Mouse (Mus musculus) forebrain, embryonic 14.5 days (tissue): ENCODE measurements around the gene Mdm4. TPM values are rescaled to one million over a fixed set of nuclear protein-coding genes. Genes with fewer than 3 reads are reported as not detected.

Source experiments
- ATAC-seq: fragments of 200-750 bp; cut with Nextera tagmentation; 2 replicates; pipeline ENCODE4 v1.8.0; 2017; ENCODE audit warnings: mild to moderate bottlenecking, moderate library complexity
- DNase-seq: peaks from one replicate; pipeline ENCODE4 v3.0.0-alpha.2; 2015; ENCODE audit warnings: low spot score
- H3K27ac ChIP-seq: fragments of 300-500 bp; sonication (generic); 2 replicates; pipeline ENCODE4 v1.5.1; 2014; ENCODE audit warnings: low read depth, mild to moderate bottlenecking, control low read depth, low read length, moderate library complexity
- H3K27me3 ChIP-seq: fragments of 300-500 bp; sonication (generic); replicated peaks from 2 replicates; pipeline ENCODE4 v1.6.1; 2014; ENCODE audit warnings: low read length, control low read depth, mixed read lengths; ENCODE audit not compliant: control insufficient read depth, insufficient read depth
- H3K36me3 ChIP-seq: fragments of 300-500 bp; sonication (generic); 2 replicates; pipeline ENCODE4 v1.6.1; 2014; ENCODE audit warnings: low read length, control low read depth; ENCODE audit not compliant: control insufficient read depth, insufficient read depth
- H3K4me1 ChIP-seq: fragments of 300-500 bp; sonication (generic); 2 replicates; pipeline ENCODE4 v1.6.1; 2014; ENCODE audit warnings: antibody characterized with exemption, low read length, control low read depth; ENCODE audit not compliant: control insufficient read depth, insufficient read depth
- H3K4me2 ChIP-seq: fragments of 300-500 bp; sonication (generic); 2 replicates; pipeline ENCODE4 v1.6.1; 2014; ENCODE audit warnings: mild to moderate bottlenecking, control low read depth, low read length
- H3K4me3 ChIP-seq: fragments of 300-500 bp; sonication (generic); 2 replicates; pipeline ENCODE4 v1.5.1; 2014; ENCODE audit warnings: low read depth, low read length, control low read depth
- H3K9ac ChIP-seq: fragments of 300-500 bp; sonication (generic); 2 replicates; pipeline ENCODE4 v1.6.1; 2014; ENCODE audit warnings: mild to moderate bottlenecking, low read length, control low read depth, moderate library complexity
- H3K9me3 ChIP-seq: fragments of 300-500 bp; sonication (generic); replicated peaks from 2 replicates; pipeline ENCODE4 v1.6.1; 2016; ENCODE audit warnings: low read length, control low read depth, mixed read lengths; ENCODE audit not compliant: control insufficient read depth
- WGBS: fragments of 180-500 bp; shearing (Covaris S2); extraction: QIAGEN DNeasy Blood & Tissue Kit; methylation state at CpG from one replicate; pipeline ENCODE4 v1.1.7; 2014; 5-methylcytosine and 5-hydroxymethylcytosine counted together
- polyA plus RNA-seq: library from polyadenylated mRNA; unstranded; fragments of >200 nt; fragmentation: Nextera tagmentation; extraction: Ambion mirVana; gene quantifications from 2 replicates; pipeline ENCODE4 v1.2.1, GENCODE M21; 2014

Mdm4 gene
- polyA plus RNA-seq, 1 experiment from 2014 or later = 35.7 TPM

DNA sequence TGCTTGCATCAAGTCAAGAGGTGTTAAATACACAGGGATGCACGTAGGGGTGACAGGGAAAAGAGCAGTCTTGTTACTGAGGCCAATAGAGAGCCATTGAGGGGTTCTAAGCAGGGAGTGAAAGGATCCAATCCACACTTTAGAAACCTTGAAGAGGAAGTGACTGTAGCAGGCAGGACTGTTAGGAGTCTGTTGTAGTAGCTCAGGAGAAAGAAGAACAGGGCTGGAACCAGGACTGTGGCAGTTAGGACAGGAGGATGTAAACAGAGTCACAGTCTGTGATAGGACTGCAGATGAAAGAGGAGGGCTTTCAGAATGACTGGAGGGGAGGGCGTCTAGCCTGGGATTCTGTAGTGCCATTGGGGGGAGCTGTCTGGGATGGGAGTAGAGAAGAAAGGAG, 29.2 kb upstream of the Mdm4 start:
- no peaks in the 10 kb centered on the region for H3K27me3 ChIP-seq
- H3K9ac ChIP-seq = no peak overlapping the region
- no peak overlapping the region for H3K4me3 ChIP-seq
- no peaks in the 10 kb centered on the region for H3K9me3 ChIP-seq
- no peak overlapping the region for H3K27ac ChIP-seq
- H3K4me2 ChIP-seq = no peak overlapping the region
- peaks cover 7% of the 10 kb centered on the region for H3K4me1 ChIP-seq
- peaks cover 19% of the 10 kb centered on the region for H3K36me3 ChIP-seq
- ATAC-seq (no peak), DNase-seq (no peak)
- WGBS = 12% methylated on average over 2 of the region's 2 CpGs

DNA sequence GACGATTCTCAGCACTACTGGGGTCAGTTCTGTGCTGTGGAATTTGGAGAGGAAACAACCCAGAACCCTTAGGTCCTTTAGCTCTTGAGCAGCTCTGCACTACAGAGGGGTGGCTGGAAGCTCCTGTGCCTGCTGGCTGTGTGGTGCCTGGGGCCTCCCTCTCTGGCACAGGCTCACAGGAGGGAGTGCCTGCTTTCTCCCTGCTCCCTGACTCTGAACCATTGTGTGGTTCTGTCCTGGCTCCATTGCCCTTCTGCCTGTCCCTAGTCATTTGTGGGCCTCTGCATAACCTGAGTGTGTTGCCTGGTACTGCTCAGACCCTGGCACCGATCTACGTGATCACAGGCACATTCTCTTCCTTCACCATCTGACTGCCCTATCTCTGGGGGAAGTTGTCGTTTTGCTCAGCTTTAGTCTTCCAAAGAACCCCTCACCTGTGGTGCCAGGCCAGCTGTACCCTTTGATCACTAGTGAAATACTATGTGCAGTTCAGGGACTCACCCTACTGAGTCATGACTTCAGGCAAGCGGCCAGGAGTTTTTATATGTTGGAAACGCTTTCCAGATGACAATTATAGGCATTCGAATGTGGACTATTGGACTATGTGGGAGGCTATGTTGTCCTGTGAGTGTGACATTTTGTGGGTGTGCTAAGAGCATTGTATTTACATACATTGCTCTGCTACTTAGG, 27.1 kb upstream of the Mdm4 start:
- peak overlapping the region; percentile 46 for H3K27ac ChIP-seq

DNA sequence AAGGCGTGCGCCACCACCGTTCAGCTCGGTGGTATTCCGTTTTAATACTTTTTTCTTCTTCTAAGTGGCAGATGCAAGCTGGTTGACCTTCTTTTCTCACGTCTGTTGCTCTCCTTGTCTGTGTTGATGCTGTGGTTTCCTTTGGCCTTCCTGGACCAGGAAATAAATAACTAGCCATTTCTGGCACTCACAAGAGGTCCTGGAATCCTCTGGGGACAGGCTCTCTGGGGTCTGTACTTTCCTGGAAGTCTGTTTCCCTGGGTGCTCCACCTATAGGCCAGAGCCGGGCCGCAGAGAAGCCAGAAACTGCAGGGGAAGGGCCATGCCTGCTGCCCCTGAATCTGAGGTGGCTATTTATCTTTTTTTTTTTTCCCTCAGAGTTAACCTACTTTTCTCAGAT, 24.0 kb upstream of the Mdm4 start:
- Histone ChIP-seq H3K9ac (no peak overlapping the region), H3K9me3 (no peaks in the 10 kb centered on the region), H3K27ac (no peak overlapping the region), H3K4me2 (no peak overlapping the region), H3K27me3 (no peaks in the 10 kb centered on the region), H3K4me3 (no peak overlapping the region), H3K36me3 (no peaks in the 10 kb centered on the region), H3K4me1 (peaks cover 13% of the 10 kb centered on the region)
- no peak for DNase-seq
- no peak for ATAC-seq
- 80% methylated on average over 8 of the region's 8 CpGs for WGBS

More for the DNA sequence above, 27.1 kb upstream of the Mdm4 start:
- H3K4me2 ChIP-seq = no peak overlapping the region
- H3K36me3 ChIP-seq = peaks cover 9% of the 10 kb centered on the region
- 75% methylated on average over 7 of the region's 7 CpGs for WGBS
- no peaks in the 10 kb centered on the region for H3K9me3 ChIP-seq
- H3K4me3 ChIP-seq = no peak overlapping the region
- H3K9ac ChIP-seq = no peak overlapping the region
- DNase-seq (no peak), ATAC-seq (0 out of 2 replicates have a peak, but pooled peaks have one; percentile 23)
- peaks cover 10% of the 10 kb centered on the region for H3K4me1 ChIP-seq
- no peaks in the 10 kb centered on the region for H3K27me3 ChIP-seq

DNA sequence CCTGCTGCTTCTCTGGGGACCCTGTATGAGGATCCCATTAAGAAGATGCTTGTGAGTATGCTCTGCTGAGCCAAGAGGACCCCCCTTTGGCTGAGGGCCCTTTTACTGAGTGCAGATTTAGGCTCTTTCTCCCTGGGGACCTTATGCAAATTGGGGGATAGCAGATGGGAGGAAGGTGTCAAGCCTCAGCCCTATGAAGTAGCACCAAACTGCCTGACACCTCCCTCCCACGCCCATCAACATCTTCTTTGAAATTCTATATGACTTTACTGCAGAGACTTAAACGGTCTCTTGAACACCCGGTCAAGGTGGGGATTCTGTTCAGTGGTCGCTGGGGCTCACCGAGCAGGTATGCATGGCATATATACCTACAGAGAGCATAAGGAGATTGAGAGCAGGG, 22.7 kb upstream of the Mdm4 start:
- no peak overlapping the region for H3K4me3 ChIP-seq
- H3K27me3 ChIP-seq = no peaks in the 10 kb centered on the region
- DNase-seq = no peak
- ATAC-seq = no peak
- no peaks in the 10 kb centered on the region for H3K9me3 ChIP-seq
- peaks cover 25% of the 10 kb centered on the region for H3K4me1 ChIP-seq
- H3K9ac ChIP-seq = no peak overlapping the region
- H3K4me2 ChIP-seq = no peak overlapping the region
- whole genome bisulfite sequencing = 68% methylated on average over 5 of the region's 5 CpGs
- no peak overlapping the region for H3K27ac ChIP-seq
- H3K36me3 ChIP-seq = no peaks in the 10 kb centered on the region

DNA sequence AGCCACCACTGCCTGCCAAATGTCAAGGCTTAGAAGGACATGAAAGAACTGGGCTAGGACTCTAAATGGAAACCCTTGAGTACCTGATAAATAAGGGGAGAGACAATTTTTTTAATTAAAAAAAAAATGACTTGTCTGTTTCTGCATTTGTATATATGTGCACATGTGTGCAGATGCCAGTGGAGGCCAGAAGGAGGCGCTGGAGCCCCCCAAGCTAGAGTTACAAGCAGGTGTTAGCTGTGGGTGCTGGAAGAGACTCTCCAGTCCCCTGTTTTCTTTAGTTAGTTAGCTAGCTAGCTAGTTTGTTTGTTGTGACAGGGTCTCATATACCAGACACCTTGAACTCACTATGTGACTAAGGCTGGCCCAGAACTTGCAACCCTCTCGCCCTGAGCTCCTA, 21.5 kb upstream of the Mdm4 start:
- no peak overlapping the region for H3K9ac ChIP-seq
- no peak for DNase-seq
- H3K27ac ChIP-seq = no peak overlapping the region
- WGBS = 94% methylated on average over 2 of the region's 2 CpGs
- ATAC-seq = no peak
- H3K4me2 ChIP-seq = no peak overlapping the region
- H3K4me3 ChIP-seq = no peak overlapping the region
- no peaks in the 10 kb centered on the region for H3K36me3 ChIP-seq
- H3K9me3 ChIP-seq = no peaks in the 10 kb centered on the region
- H3K4me1 ChIP-seq = peaks cover 29% of the 10 kb centered on the region
- H3K27me3 ChIP-seq = no peaks in the 10 kb centered on the region

DNA sequence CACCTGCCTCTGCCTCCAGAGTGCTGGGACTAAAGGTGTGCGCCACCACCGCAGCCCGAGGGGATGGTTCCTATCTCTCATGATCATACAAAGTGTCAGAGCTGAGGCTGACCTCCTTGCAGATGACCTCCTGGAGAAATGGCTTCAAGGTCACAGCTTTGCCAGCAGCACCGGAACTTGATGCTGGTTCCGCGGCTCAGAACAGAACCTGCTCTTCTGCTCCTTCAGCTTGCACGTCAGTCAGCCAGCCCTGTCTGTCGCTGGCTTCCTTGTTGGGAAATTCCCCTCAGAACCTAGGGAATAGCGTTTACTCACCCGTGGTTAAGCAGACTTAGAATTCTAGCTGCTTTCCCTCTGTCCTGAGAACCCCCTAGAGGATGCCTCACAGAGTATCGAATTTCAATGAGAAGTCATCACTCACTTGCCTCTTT, 19.7 kb upstream of the Mdm4 start:
- Histone ChIP-seq H3K36me3 (no peaks in the 10 kb centered on the region), H3K27me3 (no peaks in the 10 kb centered on the region), H3K4me3 (no peak overlapping the region), H3K4me2 (no peak overlapping the region), H3K4me1 (peaks cover 30% of the 10 kb centered on the region), H3K9ac (no peak overlapping the region; the same call in 1 of the 2 replicates), H3K27ac (no peak overlapping the region), H3K9me3 (no peaks in the 10 kb centered on the region)
- no peak for DNase-seq
- no peak for ATAC-seq
- 39% methylated on average over 11 of the region's 11 CpGs for WGBS

DNA sequence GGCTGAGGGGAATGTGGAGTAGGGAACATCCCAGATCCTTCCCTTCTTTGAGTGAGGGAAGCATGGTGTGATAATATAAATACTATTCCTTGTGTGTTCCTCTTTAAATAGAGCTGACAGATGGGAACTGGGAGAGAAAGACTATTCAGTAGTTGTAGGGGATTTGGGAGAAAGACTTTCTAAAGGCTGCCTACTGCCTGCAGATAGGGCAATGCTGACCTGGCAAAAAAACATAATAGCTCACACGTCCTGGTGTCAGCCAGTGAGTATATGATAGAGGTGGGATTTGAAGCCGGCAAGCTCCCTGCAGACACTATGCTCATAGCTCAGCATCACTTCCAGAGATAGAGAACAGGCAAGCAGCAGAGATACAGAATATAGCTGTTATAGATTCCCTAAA, 18.3 kb upstream of the Mdm4 start:
- DNase-seq (no peak), ATAC-seq (no peak)
- Histone ChIP-seq H3K27ac (no peak overlapping the region), H3K9me3 (no peaks in the 10 kb centered on the region), H3K4me1 (peaks cover 32% of the 10 kb centered on the region), H3K9ac (peak overlapping the region; percentile 41; the same call in 1 of the 2 replicates), H3K36me3 (no peaks in the 10 kb centered on the region), H3K4me2 (peak overlapping the region; percentile 85), H3K4me3 (no peak overlapping the region), H3K27me3 (no peaks in the 10 kb centered on the region)
- WGBS = 16% methylated on average over 2 of the region's 2 CpGs

DNA sequence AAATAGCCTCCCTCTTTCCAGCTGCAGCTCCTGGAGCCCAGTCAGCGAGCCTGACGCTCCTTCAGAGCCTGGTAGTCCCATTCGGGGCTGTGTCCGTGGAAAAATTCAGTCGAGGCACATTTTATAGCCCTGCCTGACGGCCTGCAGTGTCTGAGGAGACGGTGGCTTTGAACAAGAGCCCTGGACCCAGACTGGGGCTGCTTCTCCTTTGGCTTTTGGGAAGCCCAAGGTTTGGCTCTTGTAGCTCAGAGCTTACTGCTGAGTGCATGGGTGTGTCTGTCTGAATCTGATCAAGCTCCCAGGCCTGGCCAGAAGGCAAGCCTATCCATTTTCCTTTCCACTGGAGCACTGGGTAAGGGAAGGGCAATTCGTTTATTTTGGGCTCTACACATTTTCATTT, 17.2 kb upstream of the Mdm4 start:
- ATAC-seq = no peak
- Histone ChIP-seq H3K4me3 (peak overlapping the region; percentile 94), H3K27me3 (no peaks in the 10 kb centered on the region), H3K9ac (peak overlapping the region; percentile 100), H3K4me2 (peak overlapping the region; percentile 85), H3K36me3 (no peaks in the 10 kb centered on the region), H3K27ac (peak overlapping the region; percentile 98), H3K9me3 (no peaks in the 10 kb centered on the region), H3K4me1 (peaks cover 28% of the 10 kb centered on the region)
- DNase-seq = no peak
- WGBS = 26% methylated on average over 8 of the region's 8 CpGs

DNA sequence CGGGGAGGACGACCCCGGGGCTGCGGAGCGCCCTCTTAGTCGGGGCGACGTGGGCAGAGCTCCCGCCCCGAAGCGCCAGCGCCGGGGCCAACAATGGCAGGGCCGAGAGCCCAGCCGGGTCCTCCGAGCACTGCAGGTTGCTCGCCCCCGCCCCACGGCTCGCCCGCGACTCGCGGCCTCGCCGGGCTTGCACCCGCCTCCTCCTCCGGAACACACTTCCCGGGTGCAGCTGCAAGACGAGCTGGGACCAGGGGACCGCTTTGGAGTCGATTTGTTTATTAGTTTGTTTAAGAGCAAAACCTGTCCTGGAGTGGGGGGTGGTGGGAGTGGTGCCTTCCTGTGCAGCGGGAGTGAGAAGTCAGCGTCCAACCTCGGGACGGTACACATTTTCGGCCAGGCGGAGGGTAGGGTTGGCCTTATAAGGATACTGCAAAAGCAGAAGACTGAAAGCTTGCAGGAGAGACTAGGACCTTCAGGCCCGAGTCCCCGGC, 16.1 kb upstream of the Mdm4 start:
- H3K4me3 ChIP-seq = peak overlapping the region; percentile 94
- ATAC-seq = peak; percentile 70
- H3K4me2 ChIP-seq = peak overlapping the region; percentile 85
- 0% methylated on average over 33 of the region's 40 CpGs for whole genome bisulfite sequencing
- no peaks in the 10 kb centered on the region for H3K36me3 ChIP-seq
- peaks cover 28% of the 10 kb centered on the region for H3K4me1 ChIP-seq
- peak overlapping the region; percentile 98 for H3K27ac ChIP-seq
- H3K27me3 ChIP-seq = no peaks in the 10 kb centered on the region
- H3K9me3 ChIP-seq = no peaks in the 10 kb centered on the region
- peak; percentile 60 for DNase-seq
- peak overlapping the region; percentile 100 for H3K9ac ChIP-seq
